Mouse (Mus musculus) midbrain, embryonic 10.5 days (tissue): ENCODE measurements at regions not wholly inside any gene's neighbourhood (a gene's known extent, or its start where the extent isn't known, plus 50 kb on each side); places are given as distances from the start of the nearest gene placed in this dataset. TPM values are rescaled to one million over a fixed set of nuclear protein-coding genes. Genes with fewer than 3 reads are reported as not detected.

Source experiments
- DNase-seq: peaks from one replicate; pipeline ENCODE4 v3.0.0-alpha.2; 2017; ENCODE audit warnings: low spot score
- H3K27ac ChIP-seq: fragments of 300-500 bp; sonication (generic); replicated peaks from 2 replicates; pipeline ENCODE4 v1.5.1; 2016; ENCODE audit warnings: mild to moderate bottlenecking
- H3K27me3 ChIP-seq: fragments of 300-500 bp; sonication (generic); 2 replicates; pipeline ENCODE4 v1.6.1; 2016; ENCODE audit warnings: low read depth, mild to moderate bottlenecking; ENCODE audit not compliant: poor library complexity, severe bottlenecking
- H3K36me3 ChIP-seq: fragments of 300-500 bp; sonication (generic); 2 replicates; pipeline ENCODE4 v1.6.1; 2016; ENCODE audit warnings: mild to moderate bottlenecking, moderate library complexity
- H3K4me1 ChIP-seq: fragments of 300-500 bp; sonication (generic); 2 replicates; pipeline ENCODE4 v1.6.1; 2016
- H3K4me3 ChIP-seq: fragments of 300-500 bp; sonication (generic); 2 replicates; pipeline ENCODE4 v1.5.1; 2016; ENCODE audit warnings: mild to moderate bottlenecking, moderate library complexity
- H3K9me3 ChIP-seq: fragments of 300-500 bp; sonication (generic); replicated peaks from 2 replicates; pipeline ENCODE4 v1.6.1; 2016; ENCODE audit warnings: mild to moderate bottlenecking
- WGBS: fragments of 180-500 bp; shearing (Covaris S2); methylation state at CpG from one replicate; pipeline ENCODE4 v1.1.7; 2016; 5-methylcytosine and 5-hydroxymethylcytosine counted together
- microRNA-seq: library from miRNA; unstranded; fragments of <30 nt; microRNA quantifications from one replicate; pipeline ENCODE4, GENCODE M21; 2017

DNA sequence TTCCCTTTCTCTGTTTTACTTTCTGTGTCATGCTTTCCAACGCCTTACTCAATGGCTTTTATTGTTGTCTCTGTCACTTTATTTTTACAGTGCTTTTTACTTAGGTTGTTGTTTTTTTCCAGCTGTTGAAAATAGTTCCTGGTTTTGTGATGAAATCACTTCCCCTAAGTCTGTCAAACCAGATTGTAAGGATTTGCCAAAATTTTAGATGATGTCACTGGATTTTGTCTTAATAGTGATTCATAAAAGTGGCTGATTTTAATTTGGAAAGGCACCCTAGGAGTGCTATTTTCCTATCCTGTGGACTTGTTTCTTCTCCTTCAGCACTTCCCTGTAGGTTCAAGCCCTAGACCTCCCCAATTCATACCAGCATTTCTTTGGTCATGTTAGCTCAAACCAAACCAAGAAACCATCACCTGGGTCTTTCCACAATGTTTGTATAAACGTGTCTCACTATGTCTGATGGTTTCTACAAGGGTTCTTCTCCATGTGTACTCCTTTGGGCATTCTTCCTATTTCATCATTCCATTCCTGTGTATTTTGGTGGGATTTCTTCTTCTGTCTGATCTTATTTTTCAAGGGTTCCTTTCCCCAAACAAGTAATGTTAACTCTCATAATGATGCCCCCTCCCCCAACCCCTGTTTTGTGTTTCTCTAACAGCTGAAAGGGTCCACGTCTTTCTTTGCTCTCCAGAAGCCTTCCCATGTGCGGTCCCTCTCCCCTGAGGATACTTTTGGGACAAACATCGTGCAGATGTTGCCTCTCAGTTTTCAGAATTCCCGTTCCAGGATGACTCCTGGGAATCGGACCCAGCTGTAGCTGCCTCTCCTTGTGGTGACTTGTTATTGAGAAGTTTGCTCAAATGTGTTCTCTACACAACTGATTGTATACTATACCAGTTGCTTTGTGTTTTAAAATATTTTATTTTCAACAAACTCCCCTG, 89.5 kb upstream of the Dcn start:
- WGBS = 72% methylated on average over 7 of the region's 7 CpGs
- Histone ChIP-seq H3K4me3 (no peak overlapping the region), H3K27ac (no peak overlapping the region), H3K4me1 (no peaks in the 10 kb centered on the region), H3K9me3 (no peaks in the 10 kb centered on the region), H3K36me3 (no peaks in the 10 kb centered on the region), H3K27me3 (no peaks in the 10 kb centered on the region)
- no peak for DNase-seq

DNA sequence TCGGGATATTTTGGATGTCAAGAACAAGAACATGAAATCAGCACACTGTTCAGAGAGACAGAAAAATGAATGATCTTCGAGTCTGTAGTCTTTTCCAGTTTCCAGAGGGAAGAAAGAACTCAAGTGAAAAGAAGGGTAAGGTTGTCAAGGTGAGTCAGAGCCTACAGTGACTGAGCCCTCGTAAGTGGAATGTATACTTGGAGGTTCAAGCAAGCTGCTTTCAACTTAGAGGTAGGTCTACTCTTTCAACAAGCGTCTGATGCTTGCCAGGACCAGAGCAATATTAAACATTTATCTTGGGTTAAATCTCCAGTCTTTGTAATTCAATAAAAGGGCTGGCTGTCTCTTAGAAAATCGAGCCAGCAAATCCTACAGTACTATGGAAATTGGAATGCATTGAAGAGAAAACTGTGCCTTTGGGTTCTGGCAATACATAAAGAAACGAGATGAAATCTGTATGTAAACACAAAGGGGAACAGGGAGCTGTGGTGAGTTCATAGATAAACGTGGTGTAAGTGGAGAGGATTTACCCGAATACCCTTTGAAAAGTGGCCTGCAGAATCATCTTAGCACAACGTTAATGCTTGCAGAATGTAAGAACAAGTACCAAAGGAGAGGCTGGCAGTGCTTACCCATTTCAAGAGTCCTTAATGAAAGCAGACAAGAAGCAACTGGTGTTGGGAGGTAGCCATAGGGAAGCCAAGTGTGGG, 82.2 kb upstream of the Dcn start:
- Histone ChIP-seq H3K9me3 (no peaks in the 10 kb centered on the region), H3K27ac (no peak overlapping the region), H3K4me1 (no peaks in the 10 kb centered on the region), H3K36me3 (no peaks in the 10 kb centered on the region), H3K27me3 (no peaks in the 10 kb centered on the region), H3K4me3 (no peak overlapping the region)
- DNase-seq = no peak
- WGBS = 69% methylated on average over 9 of the region's 9 CpGs

- H3K36me3 ChIP-seq = no peaks in the 10 kb centered on the region
- DNase-seq = no peak
- no peak overlapping the region for H3K27ac ChIP-seq
- H3K27me3 ChIP-seq = no peaks in the 10 kb centered on the region
- H3K4me3 ChIP-seq = no peak overlapping the region
- H3K9me3 ChIP-seq = no peaks in the 10 kb centered on the region
- WGBS = 93% methylated on average over 2 of the region's 2 CpGs
- H3K4me1 ChIP-seq = no peaks in the 10 kb centered on the region
These were observed 81.5 kb upstream of the Dcn start for GRCm38 (mm10) chr10:97397896-97398295.

- no peak for DNase-seq
- Histone ChIP-seq H3K36me3 (no peaks in the 10 kb centered on the region), H3K9me3 (no peaks in the 10 kb centered on the region), H3K27ac (no peak overlapping the region), H3K4me3 (no peak overlapping the region), H3K4me1 (no peaks in the 10 kb centered on the region), H3K27me3 (no peaks in the 10 kb centered on the region)
- WGBS = 89% methylated on average over 2 of the region's 2 CpGs
These were observed 76.9 kb upstream of the Dcn start for GRCm38 (mm10) chr10:97402524-97402923.

GRCm38 (mm10) chr10:97404076-97404787, 75.2 kb upstream of the Dcn start:
- 73% methylated on average over 2 of the region's 2 CpGs for WGBS
- Histone ChIP-seq H3K4me3 (no peak overlapping the region), H3K4me1 (0 out of 2 replicates have a peak, but pooled peaks cover 3% of the 10 kb centered on the region), H3K36me3 (no peaks in the 10 kb centered on the region), H3K9me3 (no peaks in the 10 kb centered on the region), H3K27me3 (no peaks in the 10 kb centered on the region), H3K27ac (no peak overlapping the region)
- DNase-seq = no peak

GRCm38 (mm10) chr10:97409181-97409581, 70.2 kb upstream of the Dcn start:
- WGBS = 39% methylated on average over 1 of the region's 1 CpGs
- no peak overlapping the region for H3K27ac ChIP-seq
- DNase-seq = peak; percentile 32
- no peaks in the 10 kb centered on the region for H3K9me3 ChIP-seq
- no peaks in the 10 kb centered on the region for H3K27me3 ChIP-seq
- no peak overlapping the region for H3K4me3 ChIP-seq
- 0 out of 2 replicates have a peak, but pooled peaks cover 4% of the 10 kb centered on the region for H3K4me1 ChIP-seq
- no peaks in the 10 kb centered on the region for H3K36me3 ChIP-seq

DNA sequence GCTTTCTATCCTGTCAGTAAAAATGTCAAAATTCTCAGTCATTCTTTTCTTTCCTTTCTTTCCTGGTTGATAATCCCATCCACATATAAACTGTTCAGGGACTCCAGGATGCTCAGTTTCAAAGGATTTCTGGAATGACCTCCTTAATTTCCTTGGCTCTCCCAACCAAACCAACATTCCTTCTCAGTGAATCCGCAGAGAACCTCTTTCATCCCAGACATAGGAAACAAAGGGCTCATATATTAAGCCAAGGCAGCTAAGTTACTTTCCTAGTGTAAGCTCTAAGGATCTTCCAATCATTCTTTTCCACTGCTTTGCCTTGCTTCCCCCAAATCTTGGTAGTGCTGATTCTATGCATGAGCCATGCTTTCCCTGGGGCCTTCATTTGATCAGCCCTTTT, 69.5 kb upstream of the Dcn start:
- WGBS = 71% methylated on average over 1 of the region's 1 CpGs
- H3K4me3 ChIP-seq = no peak overlapping the region
- DNase-seq = no peak
- 0 out of 2 replicates have a peak, but pooled peaks cover 4% of the 10 kb centered on the region for H3K4me1 ChIP-seq
- no peaks in the 10 kb centered on the region for H3K27me3 ChIP-seq
- H3K9me3 ChIP-seq = no peaks in the 10 kb centered on the region
- no peak overlapping the region for H3K27ac ChIP-seq
- no peaks in the 10 kb centered on the region for H3K36me3 ChIP-seq

DNA sequence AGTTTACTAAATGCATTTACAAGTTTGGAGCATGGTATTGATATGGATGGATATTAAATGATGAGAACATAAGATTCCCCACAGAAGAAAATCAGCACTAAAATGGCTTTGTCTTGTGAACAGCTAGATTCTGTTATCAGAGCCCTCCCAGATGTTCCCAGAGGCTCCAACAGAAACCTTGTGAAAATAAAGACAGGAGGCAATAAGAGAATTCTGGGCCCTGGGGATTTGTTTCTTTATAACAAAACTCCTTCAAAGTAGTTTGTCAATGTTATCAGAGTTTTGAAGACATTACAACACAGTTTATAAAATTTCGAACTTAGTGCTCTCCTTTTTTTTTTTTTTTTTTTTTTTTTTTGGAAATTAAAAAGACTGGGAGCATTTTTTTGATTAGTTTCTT, 56.8 kb upstream of the Dcn start:
- DNase-seq = no peak
- no peaks in the 10 kb centered on the region for H3K36me3 ChIP-seq
- WGBS = 16% methylated on average over 1 of the region's 1 CpGs

GRCm38 (mm10) chr10:97423039-97423700, 56.2 kb upstream of the Dcn start:
- H3K27ac ChIP-seq = no peak overlapping the region
- H3K27me3 ChIP-seq = no peaks in the 10 kb centered on the region
- no peak overlapping the region for H3K4me3 ChIP-seq
- H3K9me3 ChIP-seq = no peaks in the 10 kb centered on the region
- DNase-seq = no peak
- WGBS = 37% methylated on average over 4 of the region's 4 CpGs
- peaks cover 21% of the 10 kb centered on the region for H3K4me1 ChIP-seq
- H3K36me3 ChIP-seq = no peaks in the 10 kb centered on the region

More for the DNA sequence above, 56.8 kb upstream of the Dcn start:
- Histone ChIP-seq H3K9me3 (no peaks in the 10 kb centered on the region), H3K27me3 (no peaks in the 10 kb centered on the region), H3K4me1 (peaks cover 21% of the 10 kb centered on the region), H3K27ac (no peak overlapping the region), H3K4me3 (no peak overlapping the region)

Small RNAs in the stretch of these regions (microRNA-seq; reads per million reads assigned to microRNA genes)
- gene Gm24587 (not detected), gene Mir3966 (not detected)
